Mouse (Mus musculus): Measurements from ENCODE around the gene Rbp3.

The Rbp3 gene

GRCm38 (mm10) chr14:33972679-33973078 lies 18.9 kb downstream of the Rbp3 start:
- DNase-seq (ENCODE audit: extremely low read depth, insufficient read length, low spot score): no peak

- DNase-seq (ENCODE audit: extremely low read depth, insufficient read length, low spot score): no peak
These were observed 20.9 kb downstream of the Rbp3 start for GRCm38 (mm10) chr14:33974752-33975151.

- no peak for DNase-seq (ENCODE audit: extremely low read depth, insufficient read length, low spot score)
These were observed 23.9 kb downstream of the Rbp3 start for GRCm38 (mm10) chr14:33977748-33978147.

- DNase-seq (ENCODE audit: extremely low read depth, insufficient read length, low spot score): no peak
These were observed 24.8 kb downstream of the Rbp3 start, which contains the start of gene Zfp488 for GRCm38 (mm10) chr14:33978604-33979059. Zfp488 (minus strand) TSS chr14:33978764.

- no peak for DNase-seq (ENCODE audit: extremely low read depth, insufficient read length, low spot score)
These were observed 35.4 kb downstream of the Rbp3 start for GRCm38 (mm10) chr14:33989201-33989600.

- DNase-seq (ENCODE audit: extremely low read depth, insufficient read length, low spot score): no peak
These were observed 38.2 kb downstream of the Rbp3 start for GRCm38 (mm10) chr14:33991971-33992370.

GRCm38 (mm10) chr14:33993051-33993450 lies 39.2 kb downstream of the Rbp3 start:
- no peak for DNase-seq (ENCODE audit: extremely low read depth, insufficient read length, low spot score)

- DNase-seq (ENCODE audit: extremely low read depth, insufficient read length, low spot score): no peak
These were observed 39.9 kb downstream of the Rbp3 start for GRCm38 (mm10) chr14:33993521-33994289.

- no peak for DNase-seq (ENCODE audit: extremely low read depth, insufficient read length, low spot score)
These were observed 43.6 kb downstream of the Rbp3 start for GRCm38 (mm10) chr14:33997427-33997826.

- no peak for DNase-seq (ENCODE audit: extremely low read depth, insufficient read length, low spot score)
These were observed 46.3 kb downstream of the Rbp3 start for GRCm38 (mm10) chr14:34000076-34000475.

GRCm38 (mm10) chr14:34001445-34001844 lies 47.6 kb downstream of the Rbp3 start:
- DNase-seq (ENCODE audit: extremely low read depth, insufficient read length, low spot score): no peak

- DNase-seq (ENCODE audit: extremely low read depth, insufficient read length, low spot score): no peak
These were observed 48.6 kb downstream of the Rbp3 start for GRCm38 (mm10) chr14:34002358-34002757.
